Mouse (Mus musculus) intestine, embryonic 14.5 days (tissue): ENCODE data around the gene Btk. TPM values are rescaled to one million over a fixed set of nuclear protein-coding genes. Genes with fewer than 3 reads are reported as not detected.

ENCODE experiments used
- ATAC-seq: fragments of 200-750 bp; cut with Nextera tagmentation; replicated peaks from 2 replicates; pipeline ENCODE4 v1.8.0; 2017; ENCODE audit warnings: low read depth, moderate number of reproducible peaks, moderate TSS enrichment, moderate library complexity; ENCODE audit not compliant: low FRiP score, low TSS enrichment
- DNase-seq: peaks from one replicate; pipeline ENCODE4 v3.0.0-alpha.2; 2018; ENCODE audit warnings: low spot score
- H3K27ac ChIP-seq: fragments of 300-500 bp; sonication (generic); 2 replicates; pipeline ENCODE4 v1.5.1; 2014; ENCODE audit warnings: low read depth, mild to moderate bottlenecking, control low read depth
- H3K27me3 ChIP-seq: fragments of 300-500 bp; sonication (generic); replicated peaks from 2 replicates; pipeline ENCODE4 v1.6.1; 2014; ENCODE audit warnings: low read length, control low read depth; ENCODE audit not compliant: control insufficient read depth, insufficient read depth
- H3K36me3 ChIP-seq: fragments of 300-500 bp; sonication (generic); 2 replicates; pipeline ENCODE4 v1.6.1; 2014; ENCODE audit warnings: low read length, control low read depth; ENCODE audit not compliant: control insufficient read depth, insufficient read depth
- H3K4me1 ChIP-seq: fragments of 300-500 bp; sonication (generic); replicated peaks from 2 replicates; pipeline ENCODE4 v1.6.1; 2014; ENCODE audit warnings: low read length, control low read depth, mixed read lengths; ENCODE audit not compliant: control insufficient read depth, insufficient read depth
- H3K4me2 ChIP-seq: fragments of 300-500 bp; sonication (generic); 2 replicates; pipeline ENCODE4 v1.6.1; 2014; ENCODE audit warnings: low read length
- H3K4me3 ChIP-seq: fragments of 300-500 bp; sonication (generic); 2 replicates; pipeline ENCODE4 v1.5.1; 2014; ENCODE audit warnings: low read depth, low read length, control low read depth, mixed read lengths
- H3K9ac ChIP-seq: fragments of 300-500 bp; sonication (generic); 2 replicates; pipeline ENCODE4 v1.6.1; 2014; ENCODE audit warnings: mild to moderate bottlenecking, low read length
- H3K9me3 ChIP-seq: fragments of 300-500 bp; sonication (generic); 2 replicates; pipeline ENCODE4 v1.6.1; 2016; ENCODE audit warnings: low read length, control low read depth; ENCODE audit not compliant: control insufficient read depth
- WGBS: fragments of 180-500 bp; shearing (Covaris S2); extraction: QIAGEN DNeasy Blood & Tissue Kit; methylation state at CpG from one replicate; pipeline ENCODE4 v1.1.7; 2014; 5-methylcytosine and 5-hydroxymethylcytosine counted together
- polyA plus RNA-seq: library from polyadenylated mRNA; unstranded; fragments of >200 nt; fragmentation: Nextera tagmentation; extraction: Ambion mirVana; gene quantifications from 2 replicates; pipeline ENCODE4 v1.2.1, GENCODE M21; 2014

Gene Btk
- polyA plus RNA-seq, 1 experiment from 2014 or later: 0.76 TPM

- no peak for ATAC-seq
- Histone ChIP-seq H3K4me3 (no peak overlapping the region), H3K27ac (no peak overlapping the region), H3K27me3 (no peaks in the 10 kb centered on the region), H3K4me1 (no peaks in the 10 kb centered on the region), H3K4me2 (no peak overlapping the region), H3K9ac (no peak overlapping the region), H3K9me3 (no peaks in the 10 kb centered on the region), H3K36me3 (peaks cover 7% of the 10 kb centered on the region)
- 82% methylated on average over 4 of the region's 4 CpGs for WGBS
- no peak for DNase-seq
Measured at GRCm38 (mm10) chrX:134588261-134588660, 4.9 kb upstream of the Btk start.

- peak overlapping the region; percentile 74 for H3K9ac ChIP-seq
- H3K4me1 ChIP-seq: no peaks in the 10 kb centered on the region
- H3K4me3 ChIP-seq: peak overlapping the region; percentile 52
- no peak for DNase-seq
- WGBS: 29% methylated on average over 8 of the region's 8 CpGs
- peak overlapping the region; percentile 66 for H3K4me2 ChIP-seq
- H3K9me3 ChIP-seq: no peaks in the 10 kb centered on the region
- ATAC-seq: no peak
- peaks cover 7% of the 10 kb centered on the region for H3K36me3 ChIP-seq
- no peak overlapping the region for H3K27ac ChIP-seq
- H3K27me3 ChIP-seq: no peaks in the 10 kb centered on the region
Measured at GRCm38 (mm10) chrX:134586447-134586846, 3.1 kb upstream of the Btk start.

- H3K27ac ChIP-seq: peak within 1 kb of the TSS; percentile 72
- no peaks in the 10 kb centered on the region for H3K4me1 ChIP-seq
- no peaks in the 10 kb centered on the region for H3K9me3 ChIP-seq
- peak; percentile 88 for DNase-seq
- peak within 1 kb of the TSS; percentile 74 for H3K9ac ChIP-seq
- H3K4me3 ChIP-seq: peak within 1 kb of the TSS; percentile 52
- H3K36me3 ChIP-seq: peaks cover 7% of the 10 kb centered on the region
- peak; percentile 95 for ATAC-seq
- H3K27me3 ChIP-seq: no peaks in the 10 kb centered on the region
- H3K4me2 ChIP-seq: peak within 1 kb of the TSS; percentile 66
- 15% methylated on average over 45 of the region's 45 CpGs for WGBS
Measured at GRCm38 (mm10) chrX:134585103-134586002, 2.0 kb upstream of the Btk start, which contains the start of gene Rpl36a. Gene Rpl36a (plus strand): TSS chrX:134585654.

GRCm38 (mm10) chrX:134582270-134582669 lies 1.1 kb downstream of the Btk start:
- no peak for ATAC-seq
- no peak overlapping the region for H3K9ac ChIP-seq
- WGBS: 82% methylated on average over 11 of the region's 11 CpGs

GRCm38 (mm10) chrX:134580528-134581305 lies 2.7 kb downstream of the Btk start:
- Histone ChIP-seq H3K4me3 (no peak overlapping the region), H3K36me3 (no peaks in the 10 kb centered on the region), H3K9ac (no peak overlapping the region), H3K9me3 (no peaks in the 10 kb centered on the region), H3K4me2 (no peak overlapping the region), H3K4me1 (no peaks in the 10 kb centered on the region), H3K27me3 (no peaks in the 10 kb centered on the region), H3K27ac (no peak overlapping the region)
- WGBS: 81% methylated on average over 14 of the region's 14 CpGs
- ATAC-seq: no peak
- DNase-seq: no peak

More at GRCm38 (mm10) chrX:134582270-134582669, 1.1 kb downstream of the Btk start:
- Histone ChIP-seq H3K36me3 (no peaks in the 10 kb centered on the region), H3K4me2 (no peak overlapping the region), H3K4me3 (no peak overlapping the region), H3K4me1 (no peaks in the 10 kb centered on the region), H3K27me3 (no peaks in the 10 kb centered on the region), H3K27ac (no peak overlapping the region), H3K9me3 (no peaks in the 10 kb centered on the region)
- no peak for DNase-seq

- Histone ChIP-seq H3K36me3 (no peaks in the 10 kb centered on the region), H3K27ac (no peak overlapping the region), H3K4me1 (no peaks in the 10 kb centered on the region), H3K9me3 (no peaks in the 10 kb centered on the region), H3K9ac (no peak overlapping the region), H3K4me3 (no peak overlapping the region), H3K27me3 (no peaks in the 10 kb centered on the region), H3K4me2 (no peak overlapping the region)
- no peak for ATAC-seq
- WGBS: 81% methylated on average over 4 of the region's 4 CpGs
- DNase-seq: no peak
Measured at GRCm38 (mm10) chrX:134577896-134578295, 5.5 kb downstream of the Btk start.

GRCm38 (mm10) chrX:134566536-134567222 lies 16.7 kb downstream of the Btk start:
- no peaks in the 10 kb centered on the region for H3K9me3 ChIP-seq
- 79% methylated on average over 8 of the region's 8 CpGs for WGBS
- DNase-seq: no peak
- ATAC-seq: no peak
- no peak overlapping the region for H3K4me3 ChIP-seq
- H3K36me3 ChIP-seq: no peaks in the 10 kb centered on the region
- H3K9ac ChIP-seq: no peak overlapping the region
- H3K27ac ChIP-seq: no peak overlapping the region
- H3K27me3 ChIP-seq: 0 out of 2 replicates have a peak, but pooled peaks cover 6% of the 10 kb centered on the region
- no peak overlapping the region for H3K4me2 ChIP-seq
- no peaks in the 10 kb centered on the region for H3K4me1 ChIP-seq

GRCm38 (mm10) chrX:134564326-134564725 lies 19.0 kb downstream of the Btk start:
- WGBS: 78% methylated on average over 4 of the region's 4 CpGs
- Histone ChIP-seq H3K27ac (no peak overlapping the region), H3K27me3 (0 out of 2 replicates have a peak, but pooled peaks cover 6% of the 10 kb centered on the region), H3K9ac (no peak overlapping the region), H3K4me3 (no peak overlapping the region), H3K9me3 (no peaks in the 10 kb centered on the region), H3K36me3 (no peaks in the 10 kb centered on the region), H3K4me1 (no peaks in the 10 kb centered on the region), H3K4me2 (no peak overlapping the region)
- no peak for ATAC-seq
- DNase-seq: no peak
